Mouse (Mus musculus): Measurements from ENCODE around the gene Hk2. TPM values are rescaled to one million over a fixed set of nuclear protein-coding genes. Genes with fewer than 3 reads are reported as not detected.

Gene Hk2
- total RNA-seq, 2 experiments from 2014 or later: 3.7 TPM

- intact Hi-C loops (cut with DNase I): no loop called here
Measured at GRCm38 (mm10) chr6:82750063-82750462, 24.2 kb downstream of the Hk2 start.

GRCm38 (mm10) chr6:82748106-82748672, 26.1 kb downstream of the Hk2 start:
- intact Hi-C loops (cut with DNase I): no loop called here
- no peak for DNase-seq (ENCODE audit: low spot score in 2 of 2)

More at GRCm38 (mm10) chr6:82750063-82750462, 24.2 kb downstream of the Hk2 start:
- DNase-seq (ENCODE audit: low spot score in 2 of 2): no peak

- DNase-seq (ENCODE audit: low spot score in 2 of 2): no peak
Measured at GRCm38 (mm10) chr6:82747085-82747484, 27.2 kb downstream of the Hk2 start.

GRCm38 (mm10) chr6:82744553-82744952, 29.7 kb downstream of the Hk2 start:
- DNase-seq (ENCODE audit: low spot score in 2 of 2): no peak
- intact Hi-C loops (cut with DNase I): no loop called here

More at GRCm38 (mm10) chr6:82747085-82747484, 27.2 kb downstream of the Hk2 start:
- intact Hi-C loops (cut with DNase I): no loop called here

GRCm38 (mm10) chr6:82741518-82741880, 32.8 kb downstream of the Hk2 start:
- no peak for DNase-seq (ENCODE audit: low spot score in 2 of 2)
- intact Hi-C loops (cut with DNase I): loop anchor here (2.0 kb wide), 2 partner anchors 139 to 229 kb away; no protein-coding TSS in a partner anchor

- intact Hi-C loops (cut with DNase I): loop anchor here (2.0 kb wide), 2 partner anchors 140 to 230 kb away; no protein-coding TSS in a partner anchor
Measured at GRCm38 (mm10) chr6:82740868-82741517, 33.3 kb downstream of the Hk2 start.

GRCm38 (mm10) chr6:82740269-82740668, 34.0 kb downstream of the Hk2 start:
- DNase-seq (ENCODE audit: low spot score in 2 of 2): peak; percentile 83 to 85
- intact Hi-C loops (cut with DNase I): loop anchor here (2.0 kb wide), 2 partner anchors 141 to 231 kb away; no protein-coding TSS in a partner anchor

More at GRCm38 (mm10) chr6:82740868-82741517, 33.3 kb downstream of the Hk2 start:
- DNase-seq (ENCODE audit: low spot score in 2 of 2): no peak

- DNase-seq (ENCODE audit: low spot score in 2 of 2): no peak
- intact Hi-C loops (cut with DNase I): no loop called here
Measured at GRCm38 (mm10) chr6:82737634-82738540, 36.4 kb downstream of the Hk2 start.

GRCm38 (mm10) chr6:82736626-82737600, 37.3 kb downstream of the Hk2 start:
- intact Hi-C loops (cut with DNase I): no loop called here
- DNase-seq (ENCODE audit: low spot score in 2 of 2): no peak

GRCm38 (mm10) chr6:82735347-82735746, 38.9 kb downstream of the Hk2 start:
- DNase-seq (ENCODE audit: low spot score in 2 of 2): peak; percentile 51 to 58
- intact Hi-C loops (cut with DNase I): no loop called here

- no peak for DNase-seq (ENCODE audit: low spot score in 2 of 2)
- intact Hi-C loops (cut with DNase I): no loop called here
Measured at GRCm38 (mm10) chr6:82728635-82729034, 45.6 kb downstream of the Hk2 start.

GRCm38 (mm10) chr6:82727206-82727605, 47.0 kb downstream of the Hk2 start:
- DNase-seq (ENCODE audit: low spot score in 2 of 2): no peak
- intact Hi-C loops (cut with DNase I): no loop called here

- no peak for DNase-seq (ENCODE audit: low spot score in 2 of 2)
- intact Hi-C loops (cut with DNase I): no loop called here
Measured at GRCm38 (mm10) chr6:82723321-82723720, 50.9 kb downstream of the Hk2 start.

GRCm38 (mm10) chr6:82716126-82716525, 58.1 kb downstream of the Hk2 start:
- intact Hi-C loops (cut with DNase I): no loop called here
- no peak for DNase-seq (ENCODE audit: low spot score in 2 of 2)

GRCm38 (mm10) chr6:82715653-82716052, 58.6 kb downstream of the Hk2 start:
- intact Hi-C loops (cut with DNase I): no loop called here
- DNase-seq (ENCODE audit: low spot score in 2 of 2): no peak

GRCm38 (mm10) chr6:82715253-82715652, 59.0 kb downstream of the Hk2 start:
- DNase-seq (ENCODE audit: low spot score in 2 of 2): no peak
- intact Hi-C loops (cut with DNase I): no loop called here

- intact Hi-C loops (cut with DNase I): no loop called here
- DNase-seq (ENCODE audit: low spot score in 2 of 2): no peak
Measured at GRCm38 (mm10) chr6:82714841-82715240, 59.4 kb downstream of the Hk2 start.

- intact Hi-C loops (cut with DNase I): no loop called here
- DNase-seq (ENCODE audit: low spot score in 2 of 2): peak; percentile 82 to 87
Measured at GRCm38 (mm10) chr6:82714243-82714642, 60.0 kb downstream of the Hk2 start.

- no peak for DNase-seq (ENCODE audit: low spot score in 2 of 2)
- intact Hi-C loops (cut with DNase I): loop anchor here (10.0 kb wide), 1 partner anchor 103 kb away; no protein-coding TSS in a partner anchor
Measured at GRCm38 (mm10) chr6:82707742-82708141, 66.5 kb downstream of the Hk2 start.

All from left cerebral cortex, postnatal 14 days (tissue).